Mouse (Mus musculus): ENCODE measurements around the gene Ptpre. TPM values are rescaled to one million over a fixed set of nuclear protein-coding genes. Genes with fewer than 3 reads are reported as not detected.

The Ptpre gene
- polyA plus RNA-seq, 1 experiment from 2014 or later: 3.0 TPM

GRCm38 (mm10) chr7:135632716-135633258, 95.5 kb downstream of the Ptpre start:
- Histone ChIP-seq H3K27ac (ENCODE audit: low read length) (no peak overlapping the region), H3K9ac (ENCODE audit: low read depth, low read length) (no peak overlapping the region), H3K27me3 (ENCODE audit: control insufficient read depth, insufficient read depth, low read depth, low read length) (no peaks in the 10 kb centered on the region), H3K4me1 (ENCODE audit: control insufficient read depth, low read depth, low read length) (no peaks in the 10 kb centered on the region; the same call in 1 of the 2 replicates), H3K4me3 (ENCODE audit: low read depth, low read length) (no peak overlapping the region), H3K9me3 (replicated peaks; ENCODE audit: control insufficient read depth, low read length) (no peaks in the 10 kb centered on the region), H3K36me3 (ENCODE audit: control insufficient read depth, insufficient read depth) (no peaks in the 10 kb centered on the region), H3K4me2 (ENCODE audit: low read depth, low read length) (no peak overlapping the region)
- no peak for ATAC-seq (ENCODE audit: low read depth)
- 74% methylated on average over 7 of the region's 7 CpGs for WGBS (ENCODE audit: insufficient replicate concordance)

DNA sequence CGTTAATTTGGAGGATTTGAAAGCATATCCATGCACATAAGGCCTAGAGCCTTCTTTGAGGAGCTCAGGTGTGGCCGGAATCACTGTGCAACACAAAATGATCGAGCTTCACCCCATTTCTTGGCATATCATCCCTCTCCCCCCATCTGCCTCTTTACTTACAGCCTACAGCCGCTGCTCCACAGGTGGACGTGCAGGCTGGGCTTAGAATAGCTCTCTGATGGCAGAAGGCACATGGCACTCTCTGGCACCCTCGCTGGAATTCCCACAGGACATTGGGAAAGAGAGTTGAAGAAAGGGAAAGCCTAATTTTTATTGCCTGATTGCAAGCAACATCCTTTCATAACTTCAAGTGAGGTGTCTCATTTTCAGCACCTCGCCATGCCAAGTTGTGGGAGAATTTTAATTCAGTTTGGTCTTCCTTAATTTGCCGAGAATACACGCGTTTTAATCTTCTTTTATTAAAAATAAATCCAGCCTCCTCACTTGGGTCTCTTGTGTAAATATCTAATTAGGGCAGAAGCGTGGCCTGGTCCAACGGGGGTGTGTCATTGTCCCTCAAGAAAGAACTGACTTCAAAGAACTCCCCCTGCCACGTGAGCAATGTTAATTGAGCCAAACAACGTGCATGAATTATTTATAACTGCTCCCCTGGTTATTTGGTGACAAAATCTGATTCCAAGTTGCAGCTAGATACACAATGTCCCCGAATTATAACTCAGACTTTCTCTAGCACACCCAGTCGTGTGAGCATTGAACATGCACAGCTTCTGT, 97.8 kb downstream of the Ptpre start:
- Histone ChIP-seq H3K4me1 (ENCODE audit: control insufficient read depth, low read depth, low read length) (no peaks in the 10 kb centered on the region; the same call in 1 of the 2 replicates), H3K36me3 (ENCODE audit: control insufficient read depth, insufficient read depth) (no peaks in the 10 kb centered on the region), H3K9ac (ENCODE audit: low read depth, low read length) (no peak overlapping the region), H3K4me2 (ENCODE audit: low read depth, low read length) (no peak overlapping the region), H3K27me3 (ENCODE audit: control insufficient read depth, insufficient read depth, low read depth, low read length) (no peaks in the 10 kb centered on the region), H3K4me3 (ENCODE audit: low read depth, low read length) (no peak overlapping the region), H3K27ac (ENCODE audit: low read length) (no peak overlapping the region), H3K9me3 (replicated peaks; ENCODE audit: control insufficient read depth, low read length) (no peaks in the 10 kb centered on the region)
- WGBS (ENCODE audit: insufficient replicate concordance): 64% methylated on average over 16 of the region's 16 CpGs
- no peak for ATAC-seq (ENCODE audit: low read depth)

DNA sequence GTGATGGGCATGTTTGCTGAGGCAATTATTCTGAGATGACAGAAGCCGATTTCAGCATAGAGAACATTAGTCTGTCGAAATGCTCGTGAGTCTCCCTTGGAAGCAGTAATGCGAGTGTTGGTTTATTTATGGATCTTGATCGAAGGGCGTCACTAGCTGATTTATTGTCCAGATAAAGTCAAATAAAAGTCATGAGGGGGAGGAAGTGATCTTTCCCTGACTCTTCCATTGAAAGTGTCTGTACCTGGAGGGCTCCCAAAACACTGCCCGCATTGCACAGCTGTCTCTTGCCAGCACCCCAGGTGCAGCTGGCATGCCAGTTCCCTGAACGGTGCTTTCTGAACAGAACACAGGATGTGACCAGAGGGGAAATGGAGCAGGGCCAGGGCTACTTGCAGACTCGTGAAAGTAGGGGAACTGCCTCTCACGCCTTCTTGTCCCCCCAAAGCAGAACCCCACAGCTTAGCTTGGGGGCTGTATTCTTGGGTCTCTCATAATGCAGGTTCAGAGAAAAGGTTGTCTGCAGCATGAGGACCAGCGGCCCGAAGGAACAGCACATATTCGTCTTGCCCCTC, 100.2 kb downstream of the Ptpre start:
- Histone ChIP-seq H3K36me3 (ENCODE audit: control insufficient read depth, insufficient read depth) (no peaks in the 10 kb centered on the region), H3K4me2 (ENCODE audit: low read depth, low read length) (no peak overlapping the region), H3K27ac (ENCODE audit: low read length) (no peak overlapping the region), H3K9me3 (replicated peaks; ENCODE audit: control insufficient read depth, low read length) (no peaks in the 10 kb centered on the region), H3K4me3 (ENCODE audit: low read depth, low read length) (no peak overlapping the region), H3K4me1 (ENCODE audit: control insufficient read depth, low read depth, low read length) (no peaks in the 10 kb centered on the region; the same call in 1 of the 2 replicates), H3K9ac (ENCODE audit: low read depth, low read length) (no peak overlapping the region), H3K27me3 (ENCODE audit: control insufficient read depth, insufficient read depth, low read depth, low read length) (no peaks in the 10 kb centered on the region)
- ATAC-seq (ENCODE audit: low read depth): no peak
- WGBS (ENCODE audit: insufficient replicate concordance): 59% methylated on average over 13 of the region's 13 CpGs

- 51% methylated on average over 2 of the region's 2 CpGs for WGBS (ENCODE audit: insufficient replicate concordance)
- no peak overlapping the region for H3K4me3 ChIP-seq (ENCODE audit: low read depth, low read length)
- no peaks in the 10 kb centered on the region for H3K9me3 ChIP-seq (replicated peaks; ENCODE audit: control insufficient read depth, low read length)
- no peak overlapping the region for H3K9ac ChIP-seq (ENCODE audit: low read depth, low read length)
- ATAC-seq (ENCODE audit: low read depth): no peak
- no peaks in the 10 kb centered on the region; the same call in 1 of the 2 replicates for H3K4me1 ChIP-seq (ENCODE audit: control insufficient read depth, low read depth, low read length)
- H3K27ac ChIP-seq (ENCODE audit: low read length): no peak overlapping the region
- H3K4me2 ChIP-seq (ENCODE audit: low read depth, low read length): no peak overlapping the region
- no peaks in the 10 kb centered on the region for H3K36me3 ChIP-seq (ENCODE audit: control insufficient read depth, insufficient read depth)
- no peaks in the 10 kb centered on the region for H3K27me3 ChIP-seq (ENCODE audit: control insufficient read depth, insufficient read depth, low read depth, low read length)
Observed at GRCm38 (mm10) chr7:135639361-135639760, 102.1 kb downstream of the Ptpre start.

DNA sequence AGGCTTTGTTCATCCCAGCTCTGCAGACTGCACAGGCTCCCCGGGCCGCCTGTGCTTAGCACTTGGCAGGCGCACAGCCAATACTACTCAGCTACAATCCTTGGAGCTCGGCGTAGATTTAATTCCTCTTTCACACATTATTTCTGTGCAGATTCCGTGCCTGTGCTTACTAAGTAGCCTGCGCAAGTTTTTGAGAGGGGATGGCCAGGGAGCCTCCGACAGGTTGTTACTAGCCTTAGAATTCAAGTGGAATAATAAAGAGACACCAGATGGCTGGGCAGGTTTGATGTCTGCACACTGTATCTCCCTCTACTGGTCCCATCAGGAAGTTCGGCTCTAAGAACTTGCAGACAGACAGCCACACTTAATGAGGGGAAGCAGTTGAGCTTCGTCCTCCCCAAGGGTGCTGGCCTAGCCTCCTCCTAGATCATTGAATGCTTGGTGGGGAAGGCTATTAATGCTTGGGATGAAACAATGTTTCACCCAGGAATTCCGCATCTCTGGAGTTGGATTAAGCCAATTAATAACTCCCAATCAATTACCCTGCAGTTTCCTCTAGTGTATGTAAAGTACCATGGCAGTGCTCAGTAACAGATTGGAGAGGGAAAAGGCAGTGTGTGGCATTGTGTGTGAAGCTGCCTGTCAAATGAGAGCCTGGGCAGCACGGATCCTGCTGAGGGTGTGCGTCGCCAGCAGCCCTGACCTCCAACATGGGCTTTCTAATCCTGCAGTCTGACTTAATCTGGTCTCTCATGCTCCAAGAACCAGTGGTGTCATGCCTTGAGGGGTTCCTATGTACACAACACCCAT, 104.6 kb downstream of the Ptpre start:
- Histone ChIP-seq H3K9me3 (replicated peaks; ENCODE audit: control insufficient read depth, low read length) (no peaks in the 10 kb centered on the region), H3K27ac (ENCODE audit: low read length) (no peak overlapping the region), H3K4me3 (ENCODE audit: low read depth, low read length) (no peak overlapping the region), H3K4me2 (ENCODE audit: low read depth, low read length) (no peak overlapping the region), H3K27me3 (ENCODE audit: control insufficient read depth, insufficient read depth, low read depth, low read length) (no peaks in the 10 kb centered on the region), H3K4me1 (ENCODE audit: control insufficient read depth, low read depth, low read length) (no peaks in the 10 kb centered on the region), H3K36me3 (ENCODE audit: control insufficient read depth, insufficient read depth) (no peaks in the 10 kb centered on the region), H3K9ac (ENCODE audit: low read depth, low read length) (no peak overlapping the region)
- WGBS (ENCODE audit: insufficient replicate concordance): 61% methylated on average over 14 of the region's 14 CpGs
- no peak for ATAC-seq (ENCODE audit: low read depth)

DNA sequence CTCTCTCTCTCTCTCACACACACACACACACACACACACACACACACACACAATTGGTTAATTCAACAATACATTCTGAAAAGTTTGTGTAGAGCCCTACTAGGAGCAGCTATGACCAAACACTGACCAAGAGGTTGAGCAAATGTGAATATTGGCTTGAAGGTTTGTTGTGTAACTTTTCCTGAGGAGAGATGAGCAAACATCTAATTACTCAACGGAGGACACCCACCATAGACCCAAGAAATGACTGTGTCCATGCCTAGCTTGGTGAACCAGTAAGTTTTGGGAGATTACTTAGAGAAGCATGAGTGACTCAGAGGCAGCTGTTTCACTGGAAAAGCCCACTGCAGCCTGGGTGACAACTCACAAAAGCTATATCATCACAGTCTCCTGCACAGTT, 107.2 kb downstream of the Ptpre start:
- Histone ChIP-seq H3K9ac (ENCODE audit: low read depth, low read length) (no peak overlapping the region), H3K9me3 (replicated peaks; ENCODE audit: control insufficient read depth, low read length) (no peaks in the 10 kb centered on the region), H3K4me1 (ENCODE audit: control insufficient read depth, low read depth, low read length) (no peaks in the 10 kb centered on the region; the same call in 1 of the 2 replicates), H3K4me3 (ENCODE audit: low read depth, low read length) (no peak overlapping the region), H3K27me3 (ENCODE audit: control insufficient read depth, insufficient read depth, low read depth, low read length) (no peaks in the 10 kb centered on the region), H3K36me3 (ENCODE audit: control insufficient read depth, insufficient read depth) (no peaks in the 10 kb centered on the region), H3K4me2 (ENCODE audit: low read depth, low read length) (no peak overlapping the region), H3K27ac (ENCODE audit: low read length) (no peak overlapping the region)
- 48% methylated on average over 1 of the region's 1 CpGs for WGBS (ENCODE audit: insufficient replicate concordance)
- 0 out of 2 replicates have a peak, but pooled peaks have one; percentile 19 for ATAC-seq (ENCODE audit: low read depth)

- H3K9ac ChIP-seq (ENCODE audit: low read depth, low read length): no peak overlapping the region
- ATAC-seq (ENCODE audit: low read depth): no peak
- H3K36me3 ChIP-seq (ENCODE audit: control insufficient read depth, insufficient read depth): no peaks in the 10 kb centered on the region
- no peak overlapping the region for H3K4me2 ChIP-seq (ENCODE audit: low read depth, low read length)
- no peaks in the 10 kb centered on the region for H3K27me3 ChIP-seq (ENCODE audit: control insufficient read depth, insufficient read depth, low read depth, low read length)
- H3K4me3 ChIP-seq (ENCODE audit: low read depth, low read length): no peak overlapping the region
- H3K4me1 ChIP-seq (ENCODE audit: control insufficient read depth, low read depth, low read length): no peaks in the 10 kb centered on the region; the same call in none of the 2 replicates
- whole genome bisulfite sequencing (ENCODE audit: insufficient replicate concordance): 69% methylated on average over 6 of the region's 6 CpGs
- H3K27ac ChIP-seq (ENCODE audit: low read length): no peak overlapping the region
- H3K9me3 ChIP-seq (replicated peaks; ENCODE audit: control insufficient read depth, low read length): no peaks in the 10 kb centered on the region
Observed at GRCm38 (mm10) chr7:135646976-135647375, 109.7 kb downstream of the Ptpre start.

- Histone ChIP-seq H3K9ac (ENCODE audit: low read depth, low read length) (no peak overlapping the region), H3K9me3 (replicated peaks; ENCODE audit: control insufficient read depth, low read length) (no peaks in the 10 kb centered on the region), H3K4me3 (ENCODE audit: low read depth, low read length) (no peak overlapping the region), H3K36me3 (ENCODE audit: control insufficient read depth, insufficient read depth) (no peaks in the 10 kb centered on the region), H3K27ac (ENCODE audit: low read length) (no peak overlapping the region), H3K4me2 (ENCODE audit: low read depth, low read length) (no peak overlapping the region), H3K4me1 (ENCODE audit: control insufficient read depth, low read depth, low read length) (no peaks in the 10 kb centered on the region; the same call in none of the 2 replicates), H3K27me3 (ENCODE audit: control insufficient read depth, insufficient read depth, low read depth, low read length) (no peaks in the 10 kb centered on the region)
- 69% methylated on average over 8 of the region's 8 CpGs for WGBS (ENCODE audit: insufficient replicate concordance)
- no peak for ATAC-seq (ENCODE audit: low read depth)
Observed at GRCm38 (mm10) chr7:135648821-135649220, 111.5 kb downstream of the Ptpre start.

Data from liver, embryonic 16.5 days (tissue).